Mouse (Mus musculus) liver, embryonic 18 days (tissue): ENCODE measurements around the gene Fpr-rs4. TPM values are rescaled to one million over a fixed set of nuclear protein-coding genes. Genes with fewer than 3 reads are reported as not detected.

Experiments
- polyA plus RNA-seq: library from polyadenylated mRNA; depleted of rRNA; stranded (reverse); fragments of >200 nt; gene quantifications from 2 replicates; pipeline ENCODE4 v1.2.3, GENCODE M21; 2012; rRNA removed

Gene Fpr-rs4
- not detected in 2 replicates for polyA plus RNA-seq

DNA sequence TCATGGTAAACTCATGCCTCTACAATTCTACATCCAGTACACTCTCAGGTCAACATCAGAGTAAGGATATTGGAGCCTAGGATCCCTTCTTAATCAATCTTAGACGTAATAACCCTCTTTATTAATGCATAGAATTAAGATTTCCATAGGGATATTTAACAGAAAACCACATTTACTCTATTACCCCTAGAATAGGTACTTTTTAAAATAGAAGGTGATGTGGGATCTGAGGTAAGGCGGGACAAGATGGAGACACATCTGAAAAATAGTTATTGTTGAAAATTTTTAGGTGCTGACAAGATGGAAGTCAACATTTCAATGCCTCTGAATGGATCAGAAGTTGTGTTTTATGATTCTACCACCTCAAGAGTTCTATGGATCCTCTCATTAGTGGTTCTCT is at the start of gene Fpr-rs4:
Gene Fpr-rs4, plus strand, starts transcription at position 301 of the 400 bp plus-strand sequence.

DNA sequence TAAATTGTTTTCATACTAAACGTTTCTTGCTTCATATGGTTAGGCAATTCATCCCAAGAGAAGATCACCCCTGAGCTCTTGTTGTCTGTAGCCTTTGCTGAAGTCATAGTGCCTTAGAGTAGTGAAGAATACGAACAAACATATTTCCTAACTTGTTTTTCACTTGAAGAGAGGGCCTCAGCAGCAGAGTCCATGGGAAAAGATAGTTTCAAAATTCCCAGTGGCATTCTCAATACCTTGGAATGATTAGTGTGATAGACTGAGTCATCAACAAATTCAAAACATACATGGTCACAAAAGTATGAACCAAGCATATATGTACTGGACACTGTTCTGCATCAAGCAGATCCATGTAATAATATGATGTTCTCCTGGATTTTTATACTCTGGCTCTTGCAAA is 27.6 kb downstream of the Fpr-rs4 start, which contains the start of gene Vmn2r124:
Gene Vmn2r124, plus strand, starts transcription at position 301 of the 400 bp plus-strand sequence.

Other genes starting within 250 kb of the Fpr-rs4 start
- gene Spaca6, start 194.6 kb upstream of the Fpr-rs4 start, polyA plus RNA-seq, result 6.8 and 10.5 TPM in 2 replicates
- gene Has1, start 166.5 kb upstream of the Fpr-rs4 start, polyA plus RNA-seq, result 0.08 TPM in 2 replicates
- 17.5 and 21.4 TPM in 2 replicates for gene Fpr1, start 137.8 kb upstream of the Fpr-rs4 start, polyA plus RNA-seq
- 19.7 and 24.7 TPM in 2 replicates for gene Fpr2, start 133.9 kb upstream of the Fpr-rs4 start, polyA plus RNA-seq
- gene Fpr3, start 133.9 kb upstream of the Fpr-rs4 start, polyA plus RNA-seq, result 0.02 TPM in 1 of 2 replicates, not detected in the other
- gene Vmn2r124, start 27.7 kb downstream of the Fpr-rs4 start, polyA plus RNA-seq, result not detected in 2 replicates
- not detected in 2 replicates for gene Vmn2r91, start 63.3 kb downstream of the Fpr-rs4 start, polyA plus RNA-seq
- gene Vmn2r92, start 130.2 kb downstream of the Fpr-rs4 start, polyA plus RNA-seq, result not detected in 2 replicates